Mouse (Mus musculus) limb, embryonic 12.5 days (tissue): ENCODE data around the gene Ddx31. TPM values are rescaled to one million over a fixed set of nuclear protein-coding genes. Genes with fewer than 3 reads are reported as not detected.
A peak's percentile ranks its signal among the peaks of the same experiment; 100 is the strongest.

Experiments used
- ATAC-seq: fragments of 200-750 bp; cut with Nextera tagmentation; 2 replicates; pipeline ENCODE4 v1.8.0; 2017; ENCODE audit warnings: low read depth, moderate TSS enrichment; ENCODE audit not compliant: insufficient number of reproducible peaks, insufficient read depth, low FRiP score, low TSS enrichment
- H3K27ac ChIP-seq: fragments of 300-500 bp; sonication (generic); 2 replicates; pipeline ENCODE4 v1.5.1; 2016; ENCODE audit warnings: mild to moderate bottlenecking, moderate library complexity
- H3K27me3 ChIP-seq: fragments of 300-500 bp; sonication (generic); 2 replicates; pipeline ENCODE4 v1.6.1; 2016; ENCODE audit warnings: mild to moderate bottlenecking, moderate library complexity
- H3K36me3 ChIP-seq: fragments of 300-500 bp; sonication (generic); 2 replicates; pipeline ENCODE4 v1.6.1; 2016; ENCODE audit warnings: mild to moderate bottlenecking, moderate library complexity
- H3K4me1 ChIP-seq: fragments of 300-500 bp; sonication (generic); replicated peaks from 2 replicates; pipeline ENCODE4 v1.6.1; 2016
- H3K4me2 ChIP-seq: fragments of 300-500 bp; sonication (generic); 2 replicates; pipeline ENCODE4 v1.6.1; 2016; ENCODE audit warnings: mild to moderate bottlenecking, moderate library complexity
- H3K4me3 ChIP-seq: fragments of 300-500 bp; sonication (generic); replicated peaks from 2 replicates; pipeline ENCODE4 v1.5.1; 2016; ENCODE audit warnings: mild to moderate bottlenecking
- H3K9ac ChIP-seq: fragments of 300-500 bp; sonication (generic); replicated peaks from 2 replicates; pipeline ENCODE4 v1.6.1; 2016; ENCODE audit warnings: mild to moderate bottlenecking, moderate library complexity
- H3K9me3 ChIP-seq: fragments of 300-500 bp; sonication (generic); 2 replicates; pipeline ENCODE4 v1.6.1; 2016; ENCODE audit warnings: mild to moderate bottlenecking, moderate library complexity
- whole genome bisulfite sequencing: fragments of 180-500 bp; shearing (Covaris S2); methylation state at CpG from one replicate; pipeline ENCODE4 v1.1.7; 2016; 5-methylcytosine and 5-hydroxymethylcytosine counted together
- polyA plus RNA-seq: library from polyadenylated mRNA; unstranded; fragments of >200 nt; fragmentation: Nextera tagmentation; extraction: Ambion mirVana; gene quantifications from 2 replicates; pipeline ENCODE4 v1.2.1, GENCODE M21; 2016

Ddx31 gene
- polyA plus RNA-seq, 1 experiment from 2014 or later = 18.5 TPM

GRCm38 (mm10) chr2:28904786-28905185 lies 64.6 kb downstream of the Ddx31 start:
- Histone ChIP-seq H3K36me3 (peaks cover 47% of the 10 kb centered on the region), H3K4me1 (peaks cover 18% of the 10 kb centered on the region), H3K4me2 (no peak overlapping the region), H3K27ac (no peak overlapping the region), H3K4me3 (no peak overlapping the region), H3K9ac (no peak overlapping the region), H3K27me3 (peaks cover 47% of the 10 kb centered on the region), H3K9me3 (no peaks in the 10 kb centered on the region)
- 90% methylated on average over 9 of the region's 9 CpGs for WGBS
- ATAC-seq = no peak

DNA sequence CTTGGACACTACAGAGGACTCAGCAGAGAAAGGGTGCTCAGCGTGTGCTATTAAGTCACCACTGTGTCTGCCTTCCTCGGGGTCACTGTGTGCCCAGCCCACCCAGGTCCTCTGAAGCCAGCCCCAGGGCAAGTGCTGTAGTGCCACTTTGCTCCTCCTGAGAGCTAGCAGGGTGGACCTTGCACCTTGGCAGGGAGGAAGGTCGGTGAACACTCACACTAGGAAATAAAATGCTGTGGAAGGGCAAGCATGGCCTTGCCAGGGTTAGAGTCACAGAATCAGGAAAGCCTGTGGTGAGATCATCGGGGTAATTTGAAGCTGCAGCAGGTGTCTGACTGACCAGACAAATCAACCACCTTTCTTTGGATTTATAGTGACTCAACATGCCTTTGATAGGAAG lies 65.4 kb downstream of the Ddx31 start:
- no peak overlapping the region for H3K4me3 ChIP-seq
- H3K27me3 ChIP-seq = peaks cover 54% of the 10 kb centered on the region
- peaks cover 18% of the 10 kb centered on the region for H3K4me1 ChIP-seq
- no peak overlapping the region for H3K4me2 ChIP-seq
- H3K9ac ChIP-seq = no peak overlapping the region
- no peaks in the 10 kb centered on the region for H3K9me3 ChIP-seq
- H3K36me3 ChIP-seq = peaks cover 40% of the 10 kb centered on the region
- H3K27ac ChIP-seq = no peak overlapping the region
- no peak for ATAC-seq
- 69% methylated on average over 4 of the region's 4 CpGs for WGBS

GRCm38 (mm10) chr2:28907691-28908388 lies 67.6 kb downstream of the Ddx31 start:
- no peak overlapping the region for H3K27ac ChIP-seq
- H3K9me3 ChIP-seq = no peaks in the 10 kb centered on the region
- ATAC-seq = no peak
- 1% methylated on average over 10 of the region's 10 CpGs for WGBS
- H3K4me1 ChIP-seq = peaks cover 22% of the 10 kb centered on the region
- peak overlapping the region; percentile 25 for H3K4me3 ChIP-seq
- H3K27me3 ChIP-seq = peaks cover 77% of the 10 kb centered on the region
- peaks cover 22% of the 10 kb centered on the region for H3K36me3 ChIP-seq
- H3K9ac ChIP-seq = peak overlapping the region; percentile 34
- H3K4me2 ChIP-seq = peak overlapping the region; percentile 47

GRCm38 (mm10) chr2:28908389-28909153 lies 68.4 kb downstream of the Ddx31 start:
- H3K9ac ChIP-seq = peak overlapping the region; percentile 34
- ATAC-seq = no peak
- H3K36me3 ChIP-seq = peaks cover 22% of the 10 kb centered on the region
- H3K9me3 ChIP-seq = no peaks in the 10 kb centered on the region
- H3K4me2 ChIP-seq = peak overlapping the region; percentile 47
- peaks cover 85% of the 10 kb centered on the region for H3K27me3 ChIP-seq
- H3K27ac ChIP-seq = no peak overlapping the region
- peaks cover 22% of the 10 kb centered on the region for H3K4me1 ChIP-seq
- WGBS = under 1% methylated on average over 39 of the region's 39 CpGs
- peak overlapping the region; percentile 25 for H3K4me3 ChIP-seq

- peak overlapping the region; percentile 8; the same call in 1 of the 2 replicates for H3K4me2 ChIP-seq
- H3K4me1 ChIP-seq = peaks cover 22% of the 10 kb centered on the region
- peaks cover 92% of the 10 kb centered on the region for H3K27me3 ChIP-seq
- WGBS = 1% methylated on average over 40 of the region's 41 CpGs
- H3K9me3 ChIP-seq = no peaks in the 10 kb centered on the region
- H3K36me3 ChIP-seq = peaks cover 21% of the 10 kb centered on the region
- H3K9ac ChIP-seq = no peak overlapping the region
- no peak for ATAC-seq
- H3K4me3 ChIP-seq = peak overlapping the region; percentile 25; the same call in 1 of the 2 replicates
- no peak overlapping the region for H3K27ac ChIP-seq
These were observed 69.1 kb downstream of the Ddx31 start for GRCm38 (mm10) chr2:28909186-28909817.

- H3K36me3 ChIP-seq = peaks cover 13% of the 10 kb centered on the region
- H3K9me3 ChIP-seq = no peaks in the 10 kb centered on the region
- no peak overlapping the region for H3K4me2 ChIP-seq
- peaks cover 100% of the 10 kb centered on the region for H3K27me3 ChIP-seq
- ATAC-seq = no peak
- no peak overlapping the region for H3K9ac ChIP-seq
- WGBS = 6% methylated on average over 25 of the region's 25 CpGs
- H3K4me3 ChIP-seq = 0 out of 2 replicates have a peak overlapping the region, but pooled peaks have one; percentile 2
- no peak overlapping the region for H3K27ac ChIP-seq
- peaks cover 22% of the 10 kb centered on the region for H3K4me1 ChIP-seq
These were observed 69.9 kb downstream of the Ddx31 start for GRCm38 (mm10) chr2:28909818-28910710.

DNA sequence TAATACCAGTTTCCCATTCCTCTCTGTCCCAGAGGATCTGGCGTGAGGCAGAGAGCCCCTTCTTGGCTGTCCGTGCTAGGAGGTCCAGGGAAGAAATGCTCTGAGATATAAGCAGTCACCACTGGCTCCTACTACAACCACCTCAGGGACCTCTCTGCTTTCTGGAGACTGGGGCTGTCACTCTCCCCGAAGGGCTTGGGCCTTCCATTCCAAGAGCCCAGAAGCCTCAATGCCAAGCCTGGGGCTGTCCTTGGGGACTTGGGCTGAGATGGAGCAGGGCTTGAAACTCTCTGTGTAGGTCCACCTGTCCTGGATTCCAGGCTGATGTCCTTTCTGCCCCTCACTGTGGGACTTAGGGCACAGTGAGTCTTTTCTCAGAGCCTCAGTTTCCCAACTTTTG lies 70.7 kb downstream of the Ddx31 start:
- H3K4me2 ChIP-seq = no peak overlapping the region

DNA sequence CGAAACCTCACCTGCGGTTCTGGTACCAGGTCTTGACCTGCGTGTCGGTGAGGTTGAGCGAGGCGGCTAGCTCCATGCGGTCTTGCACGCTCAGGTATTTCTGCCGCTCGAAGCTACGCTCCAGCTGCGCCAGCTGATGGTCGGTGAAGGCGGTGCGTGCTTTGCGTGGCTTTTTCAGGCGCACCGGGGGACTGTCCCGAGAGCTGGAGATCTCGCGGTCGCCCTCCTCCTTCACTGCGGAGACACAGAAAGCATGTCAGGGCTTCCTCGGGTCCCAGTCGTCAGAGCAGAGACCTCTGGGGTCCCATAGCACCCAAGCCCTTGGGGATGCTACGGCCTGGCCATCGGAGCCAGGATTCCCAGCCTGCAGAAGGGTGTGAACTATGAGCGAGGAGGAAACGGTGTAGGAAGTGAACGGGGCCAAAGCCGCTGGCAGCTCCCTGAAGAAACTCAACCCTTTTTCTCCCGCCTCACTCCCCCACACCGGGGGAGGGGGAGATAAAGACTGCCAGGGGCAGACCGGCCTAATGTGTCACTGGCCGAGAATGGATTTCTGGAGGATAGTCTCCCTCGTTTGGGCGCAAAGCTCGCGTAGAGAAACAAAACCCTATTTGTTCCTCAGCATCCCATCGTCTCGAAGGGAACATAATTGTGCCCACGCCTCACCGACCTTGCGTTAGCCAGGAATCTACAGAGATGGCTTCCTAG lies 71.3 kb downstream of the Ddx31 start:
- Histone ChIP-seq H3K36me3 (peaks cover 3% of the 10 kb centered on the region; the same call in 1 of the 2 replicates), H3K9me3 (no peaks in the 10 kb centered on the region), H3K9ac (no peak overlapping the region), H3K4me3 (no peak overlapping the region), H3K4me1 (peaks cover 22% of the 10 kb centered on the region), H3K4me2 (no peak overlapping the region; the same call in 1 of the 2 replicates), H3K27me3 (peaks cover 100% of the 10 kb centered on the region), H3K27ac (no peak overlapping the region)
- 1% methylated on average over 44 of the region's 44 CpGs for WGBS
- no peak for ATAC-seq

More for the DNA sequence above, 70.7 kb downstream of the Ddx31 start:
- 3% methylated on average over 3 of the region's 3 CpGs for WGBS
- Histone ChIP-seq H3K4me3 (no peak overlapping the region), H3K4me1 (peaks cover 22% of the 10 kb centered on the region), H3K36me3 (peaks cover 5% of the 10 kb centered on the region), H3K9ac (no peak overlapping the region), H3K27me3 (peaks cover 100% of the 10 kb centered on the region), H3K9me3 (no peaks in the 10 kb centered on the region), H3K27ac (no peak overlapping the region)
- no peak for ATAC-seq

- WGBS = 1% methylated on average over 33 of the region's 33 CpGs
- ATAC-seq = no peak
- Histone ChIP-seq H3K9me3 (no peaks in the 10 kb centered on the region), H3K27ac (no peak overlapping the region), H3K36me3 (no peaks in the 10 kb centered on the region), H3K4me3 (no peak overlapping the region), H3K4me1 (peaks cover 22% of the 10 kb centered on the region), H3K27me3 (peaks cover 100% of the 10 kb centered on the region), H3K4me2 (no peak overlapping the region), H3K9ac (no peak overlapping the region)
These were observed 72.0 kb downstream of the Ddx31 start for GRCm38 (mm10) chr2:28912039-28912700.

GRCm38 (mm10) chr2:28912961-28913360 lies 72.8 kb downstream of the Ddx31 start:
- H3K4me2 ChIP-seq = no peak overlapping the region
- peaks cover 100% of the 10 kb centered on the region for H3K27me3 ChIP-seq
- no peaks in the 10 kb centered on the region for H3K9me3 ChIP-seq
- 3% methylated on average over 4 of the region's 4 CpGs for WGBS
- H3K4me1 ChIP-seq = peaks cover 23% of the 10 kb centered on the region
- H3K9ac ChIP-seq = no peak overlapping the region
- ATAC-seq = no peak
- H3K36me3 ChIP-seq = no peaks in the 10 kb centered on the region
- no peak overlapping the region for H3K27ac ChIP-seq
- no peak overlapping the region for H3K4me3 ChIP-seq
